Mouse (Mus musculus) liver, postnatal 0 days (tissue): Measurements from ENCODE around the gene Ctnnbip1.

Source experiments
- CTCF ChIP-seq: sonication (generic); IDR thresholded peaks from 2 replicates; pipeline ENCODE4 v1.5.1; 2016; ENCODE audit warnings: antibody characterized with exemption, low read depth
- EP300 ChIP-seq: IDR thresholded peaks from 2 replicates; pipeline ENCODE4 v1.6.1; 2016; ENCODE audit warnings: antibody characterized with exemption, low read depth, mild to moderate bottlenecking

DNA sequence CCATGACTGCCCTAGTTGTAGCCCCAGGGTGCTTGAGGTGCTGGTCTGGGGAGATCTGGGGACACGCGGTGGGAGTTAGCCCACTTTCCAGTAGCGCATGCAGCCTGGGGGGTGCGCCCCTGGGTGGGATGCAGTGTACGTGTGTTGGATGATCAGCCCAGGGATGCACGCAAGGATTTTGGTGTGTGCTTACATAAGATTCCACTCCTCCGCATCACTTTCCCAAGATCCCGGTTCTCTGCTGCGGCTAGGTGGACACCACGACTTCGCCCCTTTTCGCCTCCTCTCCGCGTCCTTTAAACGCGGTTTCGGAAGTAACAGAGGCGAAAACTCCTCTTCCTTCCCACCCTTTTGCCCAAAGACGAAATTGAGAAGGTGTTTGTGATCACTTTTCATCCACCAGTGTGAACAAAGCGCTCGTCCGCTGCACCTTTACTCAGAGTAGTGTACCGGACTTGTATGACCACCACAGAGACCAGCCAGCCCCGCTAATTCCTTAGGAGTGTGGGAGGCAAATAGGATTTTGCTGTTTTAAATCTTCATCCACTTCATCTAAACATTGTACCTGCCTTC, 69.6 kb downstream of the Ctnnbip1 start:
- TF ChIP-seq CTCF (no peak), EP300 (no peak)
